Mouse (Mus musculus) cerebellum, adult 9-11 months (tissue): Measurements from ENCODE around the gene Grik5.

Source experiments
- DNase-seq: peaks from one replicate; pipeline ENCODE4 v3.0.0; 2022

The Grik5 gene

GRCm38 (mm10) chr7:24983396-24983795, 88.8 kb downstream of the Grik5 start:
- DNase-seq: no peak

- DNase-seq: peak; percentile 60
Measured at GRCm38 (mm10) chr7:24980439-24980838, 91.7 kb downstream of the Grik5 start.

DNA sequence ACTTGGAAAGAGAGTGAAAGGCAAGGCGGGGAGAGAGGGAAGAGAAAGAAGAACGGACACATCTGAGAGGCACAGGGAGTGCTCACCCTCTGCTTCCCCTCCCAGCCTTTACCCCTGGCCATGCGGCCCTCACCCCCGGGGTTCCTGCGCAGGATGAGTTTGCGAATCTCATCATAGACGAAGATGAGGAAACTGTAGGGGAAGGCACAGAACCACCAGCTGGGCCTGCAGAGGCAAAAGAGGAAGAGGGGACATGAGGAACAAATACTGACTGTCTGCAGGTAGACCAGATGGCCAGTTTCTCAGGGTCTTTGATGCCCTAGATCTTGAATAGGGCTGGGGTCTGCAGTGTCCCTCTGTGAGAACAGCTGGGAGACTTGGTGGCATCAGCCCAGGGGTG, 93.4 kb downstream of the Grik5 start:
- no peak for DNase-seq

GRCm38 (mm10) chr7:24974893-24975595, 97.1 kb downstream of the Grik5 start:
- peak; percentile 67 for DNase-seq

GRCm38 (mm10) chr7:24973902-24974301, 98.2 kb downstream of the Grik5 start:
- peak; percentile 70 for DNase-seq

DNA sequence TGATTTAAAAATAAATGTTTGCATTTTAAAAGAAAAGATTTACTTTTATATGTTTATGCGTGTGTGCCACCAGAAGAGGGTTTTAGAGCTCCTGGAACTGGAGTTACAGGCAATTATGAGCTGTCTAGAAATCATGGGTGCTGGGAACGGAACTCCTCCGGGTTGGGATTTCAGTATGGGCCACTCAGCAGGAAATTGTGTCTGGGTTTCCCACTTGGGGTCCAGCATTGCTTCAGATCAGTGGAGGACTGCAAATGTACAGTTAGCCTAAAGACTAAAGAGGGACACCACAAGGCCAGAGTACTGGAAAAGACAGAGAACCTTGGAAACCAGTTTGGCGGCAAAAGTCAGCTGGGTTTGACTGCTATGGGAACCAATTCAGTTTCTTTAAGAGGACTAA, 98.9 kb downstream of the Grik5 start:
- peak; percentile 66 for DNase-seq

- peak; percentile 97 for DNase-seq
Measured at GRCm38 (mm10) chr7:24971972-24972893, 99.9 kb downstream of the Grik5 start, which contains the start of gene Rabac1. Gene Rabac1, minus strand, starts transcription at chr7:24972754.

GRCm38 (mm10) chr7:24971261-24971971, 100.7 kb downstream of the Grik5 start:
- DNase-seq: no peak

DNA sequence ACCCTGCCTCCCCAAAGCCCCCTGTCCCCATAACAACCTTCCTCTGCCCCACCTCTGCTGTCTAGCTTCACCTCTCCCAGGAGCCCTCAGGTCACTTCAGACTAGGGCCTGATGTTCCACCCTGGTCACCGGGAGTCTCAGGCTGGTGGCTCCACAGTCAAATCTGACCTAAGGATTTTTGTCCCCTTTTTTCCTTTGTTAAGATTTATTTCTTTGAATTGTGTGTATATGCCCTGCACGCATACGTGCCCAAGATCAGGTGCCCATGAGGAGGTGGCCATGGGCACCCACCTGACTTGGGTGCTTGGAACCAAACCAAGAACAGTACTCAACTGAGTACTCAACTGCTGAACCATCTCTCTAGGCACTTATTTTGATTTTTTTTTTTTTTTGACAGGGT, 101.8 kb downstream of the Grik5 start:
- DNase-seq: peak; percentile 59

DNA sequence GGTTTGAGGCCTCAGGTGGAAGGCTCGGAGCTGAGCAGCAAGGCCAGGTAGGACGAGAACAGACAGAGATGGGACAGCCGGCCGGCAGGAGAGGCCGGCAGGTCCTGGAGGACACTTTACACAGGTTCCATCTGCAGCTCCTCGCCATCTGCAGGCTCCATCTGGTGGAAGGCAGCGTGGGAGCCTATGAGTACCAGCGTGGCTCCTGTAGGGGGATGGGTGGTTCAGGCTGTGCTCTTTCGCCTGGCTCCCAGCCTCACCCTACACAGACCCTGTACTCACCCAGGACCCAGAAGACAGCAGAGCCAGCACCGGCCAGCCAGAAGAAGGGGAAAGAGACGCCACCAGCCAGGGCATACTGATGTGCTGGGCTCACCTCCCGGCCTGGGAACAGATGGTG, 102.3 kb downstream of the Grik5 start:
- DNase-seq: peak; percentile 92

DNA sequence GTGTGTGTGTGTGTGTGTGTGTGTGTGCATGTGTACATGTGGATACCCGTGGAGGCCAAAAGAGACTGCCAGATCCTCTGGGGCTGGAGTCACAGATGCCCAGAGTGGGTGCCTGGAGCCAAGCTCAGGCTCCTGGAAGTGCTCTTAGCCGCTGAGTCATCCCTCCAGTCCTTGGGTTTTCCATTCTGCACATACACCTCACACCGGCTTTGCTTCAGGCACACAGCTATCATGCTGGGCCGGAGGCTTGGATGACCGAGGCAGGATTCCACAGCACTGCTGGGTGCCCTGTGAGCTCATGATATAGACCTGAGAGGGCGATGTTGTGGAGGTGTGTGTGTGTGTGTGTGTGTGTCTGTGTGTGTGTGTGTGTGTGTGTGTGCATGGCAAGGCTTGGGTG, 103.7 kb downstream of the Grik5 start:
- peak; percentile 69 for DNase-seq

DNA sequence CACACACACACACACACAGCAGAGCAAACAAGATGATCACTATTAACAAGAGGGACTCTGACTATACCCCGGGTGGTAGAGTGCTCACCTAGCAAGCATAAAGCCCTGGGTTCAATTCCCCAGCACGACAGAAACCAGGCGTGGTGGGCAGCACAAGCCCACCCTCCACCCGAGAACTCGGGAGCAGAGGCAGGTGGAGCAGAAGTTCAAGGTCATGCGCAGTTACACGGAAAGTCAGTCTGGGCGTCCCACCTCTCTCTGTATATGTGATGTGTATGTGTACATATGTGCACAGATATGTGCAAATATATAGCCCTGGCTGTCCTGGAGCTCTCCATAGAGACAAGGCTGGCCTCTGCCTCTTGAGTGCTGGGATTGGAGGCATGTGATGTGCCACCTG, 104.2 kb downstream of the Grik5 start:
- peak; percentile 59 for DNase-seq

DNA sequence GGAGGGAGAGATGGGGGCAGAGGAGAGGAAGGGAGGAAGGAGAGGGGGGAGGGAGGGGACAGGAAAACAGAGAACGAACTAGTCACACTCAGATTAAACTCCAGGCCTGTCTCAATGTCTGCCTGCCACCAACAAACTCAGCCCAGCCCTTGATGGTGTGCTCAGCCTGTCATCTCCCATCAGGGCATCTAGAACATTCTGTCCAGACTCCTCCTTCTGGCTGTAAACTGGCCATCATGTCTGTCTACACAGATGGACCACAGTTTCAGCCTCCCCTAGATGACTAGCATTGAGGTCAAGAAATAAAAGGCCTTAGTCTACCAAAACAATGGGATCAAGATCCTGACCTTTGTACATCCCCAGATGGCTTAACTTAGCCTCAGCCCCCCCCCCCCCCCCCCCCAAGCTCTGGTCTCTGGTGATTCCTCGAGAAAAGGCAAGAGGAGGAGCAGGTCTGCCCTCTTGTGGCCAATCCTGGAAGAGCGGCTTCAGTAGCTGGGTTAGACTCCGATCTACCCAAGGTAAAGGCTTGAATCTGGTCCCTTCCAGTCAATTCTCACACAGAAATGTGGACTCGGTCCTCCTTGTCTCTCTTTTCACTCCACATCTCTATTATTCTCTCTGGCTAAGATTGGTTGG, 107.1 kb downstream of the Grik5 start:
- DNase-seq: peak; percentile 87

DNA sequence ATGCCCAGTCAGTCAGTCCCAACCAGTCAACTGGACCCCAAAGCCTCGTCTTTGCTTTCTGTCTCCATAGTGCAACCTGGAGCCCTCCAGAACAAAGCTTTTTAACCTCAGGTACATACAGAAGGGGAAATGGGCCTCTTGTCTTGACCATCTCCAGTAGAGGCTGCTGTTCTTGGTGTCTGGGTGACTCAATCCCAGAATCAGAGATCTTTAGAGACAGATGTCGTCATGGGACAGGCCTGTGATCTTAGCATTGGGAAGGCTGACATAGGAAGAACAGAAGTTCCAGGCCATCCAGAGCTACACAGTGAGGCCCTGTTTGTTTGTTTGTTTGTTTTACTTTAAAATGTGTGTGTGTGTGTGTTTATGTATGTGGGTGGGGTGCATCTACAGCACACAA, 107.9 kb downstream of the Grik5 start:
- DNase-seq: no peak
